Mouse (Mus musculus) CH12.LX (cell line): ENCODE results near the gene Arid5b. TPM values are rescaled to one million over a fixed set of nuclear protein-coding genes. Genes with fewer than 3 reads are reported as not detected.

Source experiments
- DNase-seq: peaks from one replicate; pipeline ENCODE4 v3.0.0-alpha.2; 2013; ENCODE audit errors: extremely low read depth
- H3K27ac ChIP-seq: 2 replicates; pipeline ENCODE4 v1.5.1; 2012; ENCODE audit warnings: low read depth, mild to moderate bottlenecking, control low read depth, moderate library complexity; ENCODE audit not compliant: insufficient read depth
- H3K27me3 ChIP-seq: replicated peaks from 2 replicates; pipeline ENCODE3; 2012; ENCODE audit warnings: inconsistent platforms
- H3K36me3 ChIP-seq, 2 experiments: replicated peaks in 1 of 2; 2 replicates each; pipeline versions ENCODE3 to v1.6.1; 2012; ENCODE audit warnings: inconsistent platforms in 1 of 2, low read length in 1 of 2, mild to moderate bottlenecking in 1 of 2, mixed read lengths in 1 of 2, moderate library complexity in 1 of 2; ENCODE audit not compliant: control insufficient read depth in 1 of 2, insufficient read depth in 1 of 2
- H3K4me1 ChIP-seq, 2 experiments: 2 replicates each; pipeline ENCODE4 v1.6.1; 2012; ENCODE audit warnings: inconsistent platforms in 1 of 2, moderate library complexity in 1 of 2; ENCODE audit not compliant: insufficient read depth in 2 of 2, control insufficient read depth in 1 of 2
- H3K4me2 ChIP-seq: 2 replicates; pipeline ENCODE4 v1.6.1; 2012; ENCODE audit warnings: low read depth, mild to moderate bottlenecking, control low read depth; ENCODE audit not compliant: poor library complexity, insufficient read depth, severe bottlenecking
- H3K4me3 ChIP-seq, 3 experiments: fragments of 150-350 bp in 1 of 3; sonication (generic) in 1 of 3; replicated peaks in 1 of 3; 2 replicates each; pipeline versions ENCODE3 to v1.5.1; 2011 to 2012; ENCODE audit warnings: low read depth in 2 of 3, low read length in 2 of 3, mild to moderate bottlenecking in 2 of 3, moderate library complexity in 2 of 3, control low read depth in 1 of 3, improper control_type of control experiment in 1 of 3, inconsistent platforms in 1 of 3, mixed read lengths in 1 of 3; ENCODE audit not compliant: poor library complexity in 1 of 3
- H3K79me2 ChIP-seq: replicated peaks from 2 replicates; pipeline ENCODE4 v1.6.1; 2012; ENCODE audit warnings: mild to moderate bottlenecking, moderate library complexity; ENCODE audit not compliant: control insufficient read depth, poor library complexity, insufficient read depth, severe bottlenecking; ENCODE audit errors: extremely low read depth
- H3K9ac ChIP-seq: 2 replicates; pipeline ENCODE4 v1.6.1; 2012; ENCODE audit warnings: low read depth, mild to moderate bottlenecking, control low read depth, moderate library complexity; ENCODE audit not compliant: insufficient read depth
- H3K9me3 ChIP-seq: replicated peaks from 2 replicates; pipeline ENCODE3; 2012; ENCODE audit warnings: low read length, inconsistent platforms, mixed read lengths
- BHLHE40 ChIP-seq: IDR thresholded peaks from 2 replicates; pipeline ENCODE4 v1.6.1; 2011; ENCODE audit warnings: mild to moderate bottlenecking, low read depth, low read length, improper control_type of control experiment
- CHD1 ChIP-seq: IDR thresholded peaks from 2 replicates; pipeline ENCODE4 v1.6.1; 2012; ENCODE audit warnings: low read depth, low read length, improper control_type of control experiment, inconsistent platforms
- CTCF ChIP-seq, 2 experiments: IDR thresholded peaks in 1 of 2; conservative IDR thresholded peaks in 1 of 2; 2 replicates each; pipeline ENCODE4 v1.5.1; 2011 to 2012; ENCODE audit warnings: low read depth in 2 of 2, low read length in 2 of 2, improper control_type of control experiment in 1 of 2, inconsistent platforms in 1 of 2, mild to moderate bottlenecking in 1 of 2, moderate library complexity in 1 of 2
- E2F4 ChIP-seq: IDR thresholded peaks from 2 replicates; pipeline ENCODE4 v1.6.1; 2011; ENCODE audit warnings: low read depth, low read length, improper control_type of control experiment; ENCODE audit not compliant: insufficient replicate concordance
- EP300 ChIP-seq: IDR thresholded peaks from 2 replicates; pipeline ENCODE4 v1.6.1; 2011; ENCODE audit warnings: low read length, improper control_type of control experiment
- ETS1 ChIP-seq: conservative IDR thresholded peaks from 2 replicates; pipeline ENCODE4 v1.6.1; 2012; ENCODE audit warnings: low read depth, mild to moderate bottlenecking, inconsistent platforms, low read length, improper control_type of control experiment, moderate library complexity
- IRF4 ChIP-seq: IDR thresholded peaks from 2 replicates; pipeline ENCODE4 v1.6.1; 2014; ENCODE audit warnings: low read depth, mild to moderate bottlenecking, inconsistent platforms, low read length, improper control_type of control experiment
- JUND ChIP-seq: conservative IDR thresholded peaks from 2 replicates; pipeline ENCODE4 v1.6.1; 2011; ENCODE audit warnings: low read depth, low read length, improper control_type of control experiment
- KAT2A ChIP-seq: IDR thresholded peaks from 2 replicates; pipeline ENCODE4 v1.6.1; 2012; ENCODE audit warnings: low read length, improper control_type of control experiment, inconsistent platforms; ENCODE audit not compliant: insufficient replicate concordance
- MAFK ChIP-seq: IDR thresholded peaks from 2 replicates; pipeline ENCODE4 v1.6.1; 2011; ENCODE audit warnings: low read length, improper control_type of control experiment; ENCODE audit not compliant: insufficient replicate concordance
- MAX ChIP-seq: IDR thresholded peaks from 2 replicates; pipeline ENCODE4 v1.6.1; 2011; ENCODE audit warnings: low read length, improper control_type of control experiment
- MAZ ChIP-seq: IDR thresholded peaks from 2 replicates; pipeline ENCODE4 v1.6.1; 2012; ENCODE audit warnings: low read depth, mild to moderate bottlenecking, inconsistent platforms, low read length, improper control_type of control experiment, moderate library complexity
- MEF2A ChIP-seq: IDR thresholded peaks from 2 replicates; pipeline ENCODE4 v1.6.1; 2014; ENCODE audit warnings: low read depth, mild to moderate bottlenecking, inconsistent platforms, low read length, improper control_type of control experiment, borderline replicate concordance
- MXI1 ChIP-seq: IDR thresholded peaks from 2 replicates; pipeline ENCODE4 v1.6.1; 2011; ENCODE audit warnings: mild to moderate bottlenecking, low read depth, low read length, improper control_type of control experiment
- MYC ChIP-seq: IDR thresholded peaks from 2 replicates; pipeline ENCODE4 v1.6.1; 2011; ENCODE audit warnings: low read depth, mild to moderate bottlenecking, improper control_type of control experiment, low read length
- PAX5 ChIP-seq: IDR thresholded peaks from 2 replicates; pipeline ENCODE4 v1.6.1; 2012; ENCODE audit warnings: low read length, inconsistent platforms, mixed read lengths
- POLR2A ChIP-seq: IDR thresholded peaks from 2 replicates; pipeline ENCODE4 v1.6.1; 2011; ENCODE audit warnings: low read depth, mild to moderate bottlenecking, improper control_type of control experiment, low read length
- RAD21 ChIP-seq: IDR thresholded peaks from 2 replicates; pipeline ENCODE4 v1.6.1; 2011; ENCODE audit warnings: low read depth, mild to moderate bottlenecking, low read length, improper control_type of control experiment, moderate library complexity
- SIN3A ChIP-seq: IDR thresholded peaks from 2 replicates; pipeline ENCODE4 v1.6.1; 2012; ENCODE audit warnings: low read length, improper control_type of control experiment, inconsistent platforms
- SMC3 ChIP-seq: IDR thresholded peaks from 2 replicates; pipeline ENCODE4 v1.6.1; 2011; ENCODE audit warnings: low read depth, low read length, improper control_type of control experiment
- TCF12 ChIP-seq: IDR thresholded peaks from 2 replicates; pipeline ENCODE4 v1.6.1; 2014; ENCODE audit warnings: low read depth, mild to moderate bottlenecking, inconsistent platforms, low read length, improper control_type of control experiment
- USF1 ChIP-seq: IDR thresholded peaks from 2 replicates; pipeline ENCODE4 v1.6.1; 2014; ENCODE audit warnings: low read depth, mild to moderate bottlenecking, inconsistent platforms, low read length, improper control_type of control experiment
- USF2 ChIP-seq: conservative IDR thresholded peaks from 2 replicates; pipeline ENCODE4 v1.6.1; 2011; ENCODE audit warnings: low read depth, low read length, improper control_type of control experiment
- ZKSCAN1 ChIP-seq: IDR thresholded peaks from 2 replicates; pipeline ENCODE4 v1.6.1; 2012; ENCODE audit warnings: low read depth, inconsistent platforms, low read length, improper control_type of control experiment, borderline replicate concordance
- ZNF384 ChIP-seq: IDR thresholded peaks from 2 replicates; pipeline ENCODE4 v1.6.1; 2012; ENCODE audit warnings: low read depth, low read length, improper control_type of control experiment, inconsistent platforms
- dilution Hi-C: fragments of 300-500 bp; cut with MboI; formaldehyde crosslinking; loops from 2 replicates; pipeline ENCODE4 v1.14.3; 2020; ENCODE audit warnings: low sequenced_read_pairs; ENCODE audit not compliant: extremely low pct_unique_long_range_greater_than_20kb, extremely low pct_ligation_motif_present
- in situ Hi-C: fragments of 300-500 bp; cut with MboI; formaldehyde crosslinking; loops from 3 replicates; pipeline ENCODE4 v1.14.3; 2019; ENCODE audit warnings: low sequenced_read_pairs, low pct_ligation_motif_present, low pct_unique_long_range_greater_than_20kb, mixed read lengths
- polyA plus RNA-seq: library from polyadenylated mRNA; unstranded; fragments of >175 nt; gene quantifications from 2 replicates; pipeline ENCODE4 v1.2.1, GENCODE M21; 2012; ENCODE audit warnings: low read depth; ENCODE audit not compliant: insufficient read length
- total RNA-seq, 2 experiments: library from RNA; depleted of rRNA; stranded (reverse); fragments of 300-350 nt in 1 of 2; fragments of >200 nt in 1 of 2; gene quantifications; 2 replicates each; pipeline ENCODE4 v1.2.3; 2012 to 2014

Arid5b gene
- total and polyA plus RNA-seq, 3 experiments: 1.1 to 2.6 (median 1.8) TPM

DNA sequence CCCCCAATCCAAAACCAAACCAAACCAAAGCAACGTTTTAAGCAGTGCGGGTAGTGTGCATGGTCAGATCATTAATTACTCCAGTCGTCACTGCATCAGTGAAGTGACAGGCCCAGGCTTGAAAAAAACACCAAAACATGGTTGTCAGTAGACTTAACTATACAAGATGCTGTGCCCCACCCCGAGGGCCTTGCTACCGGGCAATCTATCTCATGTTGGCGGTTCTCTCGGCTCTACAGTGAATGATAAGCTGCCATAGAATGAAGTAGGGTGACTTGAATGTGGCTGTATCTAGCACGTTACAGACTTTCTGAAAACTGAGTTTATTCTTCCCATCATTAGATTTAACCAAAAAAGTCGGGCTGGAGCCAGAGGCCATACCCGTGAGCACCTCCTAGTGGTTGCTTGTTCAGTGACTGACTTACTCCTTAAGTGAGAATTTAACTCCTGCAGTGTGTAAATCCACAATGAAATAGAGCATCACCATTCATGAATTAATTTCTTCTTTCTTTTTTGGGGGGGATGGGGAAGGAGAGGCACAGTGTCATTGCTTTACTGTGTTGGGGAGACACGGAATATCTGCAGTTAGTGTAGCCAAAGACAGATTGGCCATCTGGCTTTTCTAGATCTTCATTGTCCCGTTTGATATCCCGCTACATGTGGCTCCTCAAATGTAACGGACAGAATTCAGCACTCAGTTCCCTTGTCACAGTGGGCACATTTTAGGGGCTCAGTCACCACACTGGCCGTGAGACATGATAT, 188.9 kb downstream of the Arid5b start:
- Histone ChIP-seq H3K36me3 (peaks cover 0 to 3% of the 10 kb centered on the region in 2 experiments), H3K9ac (no peak overlapping the region), H3K4me3 (no peak overlapping the region), H3K4me2 (no peak overlapping the region), H3K79me2 (no peaks in the 10 kb centered on the region), H3K27me3 (no peaks in the 10 kb centered on the region), H3K9me3 (no peaks in the 10 kb centered on the region), H3K27ac (no peak overlapping the region), H3K4me1 (peaks cover 0 to 4% of the 10 kb centered on the region in 2 experiments; a peak in 2 of 4 replicates)
- dilution Hi-C loops: no loop called here
- peak; percentile 54 for DNase-seq
- in situ Hi-C loops: no loop called here
- TF ChIP-seq MXI1 (no peak), TCF12 (no peak), USF1 (no peak), EP300 (no peak), E2F4 (no peak), ETS1 (no peak), BHLHE40 (no peak), USF2 (no peak), CHD1 (no peak), MAFK (no peak), MEF2A (no peak), SMC3 (peak; percentile 86), CTCF (conservative IDR thresholded peaks at IDR 0.05 in 1 of 2, IDR thresholded peaks at IDR 0.05 in 1 of 2; ENCODE audit: low read depth in 2 of 2, low read length in 2 of 2) (peak; percentile 69 to 87), KAT2A (no peak), ZNF384 (no peak), MAX (no peak), MAZ (no peak), IRF4 (no peak), POLR2A (no peak), PAX5 (no peak), RAD21 (peak; percentile 66), MYC (no peak), ZKSCAN1 (no peak), SIN3A (no peak), JUND (no peak)
